Mouse (Mus musculus) cortical plate, adult 2 months (tissue): ENCODE measurements around the gene Slc27a2.
"Not testable (repeated sequence)": the region's sequence is repeated elsewhere in the genome, so short reads cannot be mapped to it uniquely, and the experiment has no call there.

Source experiments
- CTCF ChIP-seq: fragments of 200-500 bp; IDR thresholded peaks from 2 replicates; pipeline ENCODE4 v1.5.1; 2011; ENCODE audit warnings: mild to moderate bottlenecking, control low read depth, low read length; ENCODE audit not compliant: insufficient read depth; ENCODE audit errors: extremely low read depth
- POLR2A ChIP-seq: fragments of 200-500 bp; IDR thresholded peaks from 2 replicates; pipeline ENCODE4 v1.6.1; 2011; ENCODE audit warnings: mild to moderate bottlenecking, low read length, control low read depth; ENCODE audit not compliant: insufficient read depth; ENCODE audit errors: extremely low read depth

DNA sequence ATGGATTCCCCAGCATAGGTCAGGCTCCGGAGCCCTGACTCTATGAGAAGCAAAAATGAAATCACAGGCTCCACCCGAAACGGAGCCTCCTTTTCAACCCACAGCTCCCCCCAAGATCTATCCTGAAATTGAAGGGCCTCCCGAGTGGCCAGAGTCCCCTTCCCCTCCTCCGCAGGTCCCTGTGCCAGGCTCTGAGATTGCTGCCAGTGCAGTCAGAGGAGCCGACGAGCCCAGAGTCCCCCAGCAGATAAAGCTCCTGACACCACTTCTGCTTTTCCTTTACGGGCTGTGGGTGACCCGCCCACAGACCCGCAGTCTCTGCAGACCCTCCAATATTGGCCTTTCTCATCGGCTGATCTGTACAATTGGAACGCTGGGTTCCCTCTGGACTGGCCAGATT, 57.4 kb downstream of the Slc27a2 start:
- TF ChIP-seq CTCF, POLR2A: not testable (repeated sequence)
